Mouse (Mus musculus): ENCODE results near the gene Hist1h2ao. TPM values are rescaled to one million over a fixed set of nuclear protein-coding genes. Genes with fewer than 3 reads are reported as not detected.
"Not testable (repeated sequence)": the region's sequence is repeated elsewhere in the genome, so short reads cannot be mapped to it uniquely, and the experiment has no call there.

The Hist1h2ao gene
- total RNA-seq, 2 experiments from 2014 or later: 0.81 to 6.5 TPM

- no peak for DNase-seq
- intact Hi-C loops (cut with DNase I): no loop called here
These were observed 14.7 kb upstream of the Hist1h2ao start for GRCm38 (mm10) chr13:21795584-21795983.

- DNase-seq; intact Hi-C loops (cut with DNase I): not testable (repeated sequence)
These were observed 13.1 kb upstream of the Hist1h2ao start for GRCm38 (mm10) chr13:21797163-21797562.

- DNase-seq; intact Hi-C loops (cut with DNase I): not testable (repeated sequence)
These were observed 7.2 kb upstream of the Hist1h2ao start for GRCm38 (mm10) chr13:21803058-21803457.

- DNase-seq; intact Hi-C loops (cut with DNase I): not testable (repeated sequence)
These were observed 809 bp downstream of the Hist1h2ao start for GRCm38 (mm10) chr13:21811074-21811473.

- DNase-seq; intact Hi-C loops (cut with DNase I): not testable (repeated sequence)
These were observed 1.3 kb downstream of the Hist1h2ao start, which contains the start of gene Hist1h4m for GRCm38 (mm10) chr13:21811539-21811938. TSS of gene Hist1h4m (plus strand) at chr13:21811746.

- intact Hi-C loops (cut with DNase I): not testable (repeated sequence)
These were observed 1.8 kb downstream of the Hist1h2ao start for GRCm38 (mm10) chr13:21812092-21812491.

GRCm38 (mm10) chr13:21820082-21820890 is 10.0 kb downstream of the Hist1h2ao start:
- not testable (repeated sequence) for DNase-seq
- intact Hi-C loops (cut with DNase I): loop anchor here (10.0 kb wide), 2 partner anchors 215 to 1795 kb away; partner anchors contain the start of genes Hist1h2ah and Hist1h2bk

More at GRCm38 (mm10) chr13:21812092-21812491, 1.8 kb downstream of the Hist1h2ao start:
- not testable (repeated sequence) for DNase-seq

- DNase-seq: no peak
- intact Hi-C loops (cut with DNase I): loop anchor here (10.0 kb wide), 2 partner anchors 206 to 1786 kb away; partner anchors contain the start of genes Hist1h2ah and Hist1h2bk
These were observed 18.2 kb downstream of the Hist1h2ao start for GRCm38 (mm10) chr13:21828511-21828910.

- intact Hi-C loops (cut with DNase I): no loop called here
- no peak for DNase-seq
These were observed 20.1 kb downstream of the Hist1h2ao start for GRCm38 (mm10) chr13:21830344-21830743.

GRCm38 (mm10) chr13:21831418-21832394 is 21.4 kb downstream of the Hist1h2ao start, which contains the start of gene Hist1h4n:
TSS of gene Hist1h4n (minus strand) at chr13:21832196.
- intact Hi-C loops (cut with DNase I): not testable (repeated sequence)

GRCm38 (mm10) chr13:21833461-21833860 is 23.2 kb downstream of the Hist1h2ao start, which contains the start of the genes Hist1h2ap and Hist1h2br:
TSS of gene Hist1h2ap (minus strand) at chr13:21833507.
TSS of gene Hist1h2br (plus strand) at chr13:21833743.
- intact Hi-C loops (cut with DNase I); DNase-seq: not testable (repeated sequence)

More at GRCm38 (mm10) chr13:21831418-21832394, 21.4 kb downstream of the Hist1h2ao start, which contains the start of gene Hist1h4n:
- DNase-seq: not testable (repeated sequence)

- intact Hi-C loops (cut with DNase I); DNase-seq: not testable (repeated sequence)
These were observed 30.2 kb downstream of the Hist1h2ao start for GRCm38 (mm10) chr13:21840508-21840907.

GRCm38 (mm10) chr13:21846356-21846755 is 36.1 kb downstream of the Hist1h2ao start:
- DNase-seq; intact Hi-C loops (cut with DNase I): not testable (repeated sequence)

GRCm38 (mm10) chr13:21847883-21848282 is 37.6 kb downstream of the Hist1h2ao start:
- intact Hi-C loops (cut with DNase I): no loop called here
- no peak for DNase-seq

GRCm38 (mm10) chr13:21850696-21851095 is 40.4 kb downstream of the Hist1h2ao start:
- intact Hi-C loops (cut with DNase I): loop anchor here (10.0 kb wide), 2 partner anchors 136 to 174 kb away; partner anchors contain the start of genes Hist1h2ai, Hist1h2bl and Hist1h3h

GRCm38 (mm10) chr13:21852215-21852945 is 42.1 kb downstream of the Hist1h2ao start:
- intact Hi-C loops (cut with DNase I): loop anchor here (10.0 kb wide), 2 partner anchors 138 to 172 kb away; partner anchors contain the start of genes Hist1h2ai, Hist1h2bl and Hist1h3h
- DNase-seq: peak in 1 of 2 experiments; percentile 19

More at GRCm38 (mm10) chr13:21850696-21851095, 40.4 kb downstream of the Hist1h2ao start:
- not testable (repeated sequence) for DNase-seq

- peak; percentile 30 to 35 for DNase-seq
- intact Hi-C loops (cut with DNase I): loop anchor here (10.0 kb wide), 2 partner anchors 140 to 170 kb away; partner anchors contain the start of genes Hist1h2ai, Hist1h2bl and Hist1h3h
These were observed 44.9 kb downstream of the Hist1h2ao start for GRCm38 (mm10) chr13:21855146-21855545.

GRCm38 (mm10) chr13:21855698-21856162 is 45.5 kb downstream of the Hist1h2ao start:
- no peak for DNase-seq
- intact Hi-C loops (cut with DNase I): loop anchor here (10.0 kb wide), 2 partner anchors 141 to 169 kb away; partner anchors contain the start of genes Hist1h2ai, Hist1h2bl and Hist1h3h

Data from gastrocnemius, postnatal 36 days (tissue).